Mouse (Mus musculus): ENCODE results near the gene Kif5c.

Kif5c gene

GRCm38 (mm10) chr2:49661348-49661747 is 42.2 kb downstream of the Kif5c start:
- DNase-seq (ENCODE audit: low read depth in 1 of 2, low spot score in 2 of 2): no peak

DNA sequence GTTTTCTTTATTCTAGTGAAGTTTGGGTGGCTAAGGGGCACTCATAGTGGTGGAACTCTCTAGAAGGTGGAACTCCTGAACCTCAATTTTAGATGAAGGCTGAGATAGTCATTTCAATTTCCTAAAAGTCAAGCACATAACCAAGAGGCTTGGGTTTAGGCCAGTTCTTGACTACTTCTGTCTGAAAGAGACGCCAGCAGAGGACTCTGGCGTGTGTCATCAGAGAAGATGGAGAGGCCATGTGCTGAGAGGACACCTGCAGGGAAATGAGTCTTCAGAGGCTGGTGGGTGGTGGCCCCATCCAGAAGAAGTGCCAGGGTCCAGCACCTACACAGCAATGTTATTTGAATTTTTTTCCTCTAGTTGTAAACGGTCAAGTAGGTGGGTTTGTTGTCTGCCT is 42.8 kb downstream of the Kif5c start:
- DNase-seq (ENCODE audit: low read depth in 1 of 2, low spot score in 2 of 2): no peak

GRCm38 (mm10) chr2:49671753-49672500 is 52.8 kb downstream of the Kif5c start:
- DNase-seq (ENCODE audit: low read depth in 1 of 2, low spot score in 2 of 2): no peak

DNA sequence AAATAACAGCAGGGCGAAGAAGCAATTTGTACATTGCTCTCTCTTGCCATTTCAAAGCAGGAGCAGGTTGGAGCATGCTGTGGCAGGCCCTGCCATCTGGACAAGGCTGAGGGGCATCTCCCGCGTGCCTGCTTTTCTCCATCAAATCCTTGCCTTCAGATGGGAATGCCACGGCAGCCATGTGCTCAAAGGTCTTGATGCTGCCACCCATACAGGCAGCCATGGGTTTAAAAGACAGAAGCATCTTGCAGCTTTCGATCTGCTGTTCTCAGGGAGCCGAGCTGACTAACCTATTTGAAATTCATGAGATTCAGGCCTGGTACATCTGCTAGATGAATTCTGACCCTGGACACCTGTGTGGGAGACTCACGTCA is 53.4 kb downstream of the Kif5c start:
- DNase-seq (ENCODE audit: low read depth in 1 of 2, low spot score in 2 of 2): no peak

GRCm38 (mm10) chr2:49676020-49676419 is 56.9 kb downstream of the Kif5c start:
- DNase-seq (ENCODE audit: low read depth in 1 of 2, low spot score in 2 of 2): no peak

- DNase-seq (ENCODE audit: low read depth in 1 of 2, low spot score in 2 of 2): no peak
Measured at GRCm38 (mm10) chr2:49678386-49678785, 59.3 kb downstream of the Kif5c start.

- DNase-seq (ENCODE audit: low read depth in 1 of 2, low spot score in 2 of 2): no peak
Measured at GRCm38 (mm10) chr2:49679135-49679964, 60.3 kb downstream of the Kif5c start.

- no peak for DNase-seq (ENCODE audit: low read depth in 1 of 2, low spot score in 2 of 2)
Measured at GRCm38 (mm10) chr2:49682754-49683153, 63.7 kb downstream of the Kif5c start.

DNA sequence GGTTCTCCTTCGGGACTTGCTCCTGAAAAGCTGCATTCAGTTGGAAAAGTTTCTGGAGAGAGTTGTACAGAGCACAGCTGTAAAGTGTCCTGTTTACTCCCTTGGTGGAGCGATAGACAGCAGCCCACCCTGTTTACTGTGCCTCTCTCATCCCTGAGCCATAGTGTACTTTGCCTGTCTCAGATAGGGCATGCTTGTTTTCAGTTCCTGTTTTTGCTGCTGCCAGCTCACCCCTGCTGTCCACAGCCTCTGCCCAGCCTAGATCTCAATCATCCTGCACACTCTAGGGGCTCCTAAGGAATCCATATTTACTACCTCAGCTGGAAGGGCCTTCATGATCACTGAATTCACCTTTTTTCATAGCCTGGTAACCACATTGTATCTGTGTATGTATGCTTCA is 65.7 kb downstream of the Kif5c start:
- no peak for DNase-seq (ENCODE audit: low read depth in 1 of 2, low spot score in 2 of 2)

DNA sequence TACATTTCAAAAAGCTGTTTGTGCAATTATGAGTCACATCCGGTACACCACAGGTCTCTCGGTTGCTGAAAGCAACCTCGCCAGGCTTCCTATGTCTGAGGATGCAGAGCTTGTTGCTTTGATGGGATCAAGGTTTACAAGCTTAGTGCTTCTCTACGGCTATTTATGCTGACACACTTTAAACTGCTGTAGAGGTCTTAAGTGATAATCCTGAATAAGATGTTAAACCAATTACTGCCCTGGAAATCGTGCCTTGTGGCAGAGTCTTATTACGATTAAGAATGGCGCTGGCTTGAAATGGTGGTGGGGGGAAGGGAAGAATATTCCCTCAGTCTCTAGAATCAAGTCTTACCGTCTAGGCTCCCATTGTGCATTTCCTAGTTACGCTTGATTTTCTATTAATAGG is 71.3 kb downstream of the Kif5c start:
- no peak for DNase-seq (ENCODE audit: low read depth in 1 of 2, low spot score in 2 of 2)

- DNase-seq (ENCODE audit: low read depth in 1 of 2, low spot score in 2 of 2): no peak
Measured at GRCm38 (mm10) chr2:49691441-49691840, 72.3 kb downstream of the Kif5c start.

GRCm38 (mm10) chr2:49694727-49695126 is 75.6 kb downstream of the Kif5c start:
- DNase-seq (ENCODE audit: low read depth in 1 of 2, low spot score in 2 of 2): no peak

DNA sequence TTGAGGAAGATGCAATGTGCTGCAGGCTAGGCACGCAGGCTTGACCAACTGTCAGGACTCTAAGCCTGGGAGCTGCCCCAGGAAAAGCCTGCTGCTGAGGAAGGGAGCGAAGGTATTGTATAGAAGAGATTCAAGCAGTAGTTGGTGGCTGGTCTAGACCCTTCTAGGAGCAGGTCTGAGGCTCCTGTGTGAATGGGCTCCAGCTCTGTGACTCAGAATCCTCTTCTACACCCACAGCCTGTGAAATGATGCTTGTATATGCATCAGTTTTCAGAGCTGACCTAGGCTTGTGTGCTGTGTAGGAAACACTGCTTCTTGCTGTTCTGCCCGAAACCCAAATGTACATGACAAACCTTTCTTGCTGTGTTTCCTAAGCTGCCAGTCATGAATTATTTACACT is 76.4 kb downstream of the Kif5c start:
- DNase-seq (ENCODE audit: low read depth in 1 of 2, low spot score in 2 of 2): no peak

DNA sequence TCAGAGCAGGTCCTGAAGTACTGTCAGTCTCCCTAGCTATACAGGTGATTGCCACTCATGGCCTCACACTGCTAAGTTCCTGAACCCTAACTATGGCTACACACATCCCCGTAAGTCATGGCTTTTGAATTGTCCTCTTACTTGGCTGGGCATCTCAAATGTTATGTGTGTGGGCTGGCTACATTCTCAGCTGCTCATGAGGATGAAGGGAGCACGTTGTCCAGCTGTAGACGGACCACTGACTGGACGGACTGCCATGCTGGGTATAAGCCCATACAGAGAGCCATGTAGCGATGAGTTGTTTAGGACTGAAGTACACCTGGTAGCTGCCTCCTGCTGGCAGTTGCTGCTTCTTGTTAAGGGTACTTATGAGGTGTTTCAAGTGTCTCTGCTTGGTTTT is 79.8 kb downstream of the Kif5c start:
- DNase-seq (ENCODE audit: low read depth in 1 of 2, low spot score in 2 of 2): no peak

- DNase-seq (ENCODE audit: low read depth in 1 of 2, low spot score in 2 of 2): no peak
Measured at GRCm38 (mm10) chr2:49700176-49700971, 81.3 kb downstream of the Kif5c start.

DNA sequence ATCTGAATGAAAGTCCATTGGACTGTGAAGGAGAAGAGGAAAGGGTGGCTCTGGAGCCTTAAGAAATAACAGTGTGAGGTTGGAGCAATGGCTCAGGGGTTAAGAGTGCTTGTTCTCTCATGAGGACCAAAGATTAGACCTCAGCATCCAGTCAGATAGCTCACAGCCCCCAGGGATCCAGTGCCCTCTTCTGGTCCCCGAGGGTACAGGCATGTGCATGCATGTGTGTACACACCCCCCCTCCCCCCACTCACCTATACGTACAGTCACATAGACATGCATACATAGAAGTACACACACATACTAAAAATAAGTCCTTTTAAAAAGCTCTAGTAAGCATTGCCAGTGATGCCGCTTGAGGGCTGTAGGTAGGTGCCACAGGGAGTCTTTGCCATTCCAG is 91.1 kb downstream of the Kif5c start:
- no peak for DNase-seq (ENCODE audit: low read depth in 1 of 2, low spot score in 2 of 2)

DNA sequence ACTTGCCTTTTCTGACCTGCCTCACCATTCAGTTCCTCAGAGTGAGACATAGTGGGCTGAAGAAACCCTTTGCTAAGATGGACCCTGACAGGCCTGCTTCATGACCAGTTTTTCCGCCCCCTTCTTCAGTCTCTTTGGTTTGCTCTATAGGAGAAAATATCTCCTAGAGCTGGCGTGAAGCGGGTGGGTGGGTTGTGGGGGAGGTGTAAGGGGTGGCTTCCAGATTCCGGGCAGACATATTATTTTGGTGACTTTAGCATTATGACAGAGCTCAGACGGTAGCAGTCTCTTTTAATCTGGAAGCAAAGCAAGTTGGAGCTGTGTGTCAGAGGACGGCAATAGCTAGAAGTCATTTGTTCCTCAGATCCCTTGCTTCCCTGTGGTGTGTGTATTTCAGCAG is 92.6 kb downstream of the Kif5c start:
- no peak for DNase-seq (ENCODE audit: low read depth in 1 of 2, low spot score in 2 of 2)

DNA sequence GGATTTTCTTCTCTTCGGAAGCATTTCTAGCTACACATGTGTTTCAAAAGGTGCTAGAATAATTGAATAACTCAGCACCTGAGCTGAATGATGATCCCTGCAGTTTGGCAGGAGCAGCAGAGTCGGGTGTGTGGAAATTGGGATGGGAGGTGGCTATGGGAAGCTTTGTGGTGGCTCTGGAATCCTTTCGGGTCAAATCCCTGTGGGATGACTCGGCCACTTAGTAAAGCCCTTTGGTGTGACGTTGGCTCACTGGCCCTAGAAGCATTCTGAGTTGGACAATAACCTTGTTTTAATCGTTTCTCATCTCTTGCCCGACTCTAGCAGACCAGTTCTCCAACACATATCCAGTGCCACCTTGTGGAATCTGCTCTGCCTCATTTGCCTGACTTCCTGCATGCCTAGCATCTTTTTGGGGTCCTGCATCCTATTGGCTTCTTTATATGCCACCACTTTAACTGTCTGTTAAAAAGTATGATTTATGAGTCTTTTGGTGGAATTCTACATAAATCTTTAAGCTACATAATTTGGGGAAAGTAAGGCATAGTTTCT is 93.3 kb downstream of the Kif5c start:
- no peak for DNase-seq (ENCODE audit: low read depth in 1 of 2, low spot score in 2 of 2)

DNA sequence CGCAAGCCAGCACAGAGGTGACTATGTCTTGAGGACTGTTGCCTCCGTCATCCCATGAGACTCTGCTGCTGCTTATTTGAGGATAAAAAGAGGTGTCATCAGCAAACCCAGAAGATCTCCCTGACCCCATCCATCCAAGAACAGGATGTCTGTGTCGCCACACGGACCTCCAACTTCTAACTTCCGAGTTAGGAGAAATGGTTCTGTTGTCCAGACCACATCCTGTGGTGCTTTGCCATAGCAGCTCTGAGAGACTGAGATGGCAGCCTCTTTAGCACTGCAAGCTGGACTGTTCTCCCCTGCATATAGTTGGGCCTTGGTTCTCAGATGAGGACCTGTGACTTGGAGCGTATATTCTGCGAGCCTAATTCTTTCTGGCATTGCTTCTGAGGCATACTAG is 97.4 kb downstream of the Kif5c start:
- no peak for DNase-seq (ENCODE audit: low read depth in 1 of 2, low spot score in 2 of 2)

GRCm38 (mm10) chr2:49717437-49718116 is 98.5 kb downstream of the Kif5c start:
- no peak for DNase-seq (ENCODE audit: low read depth in 1 of 2, low spot score in 2 of 2)

DNA sequence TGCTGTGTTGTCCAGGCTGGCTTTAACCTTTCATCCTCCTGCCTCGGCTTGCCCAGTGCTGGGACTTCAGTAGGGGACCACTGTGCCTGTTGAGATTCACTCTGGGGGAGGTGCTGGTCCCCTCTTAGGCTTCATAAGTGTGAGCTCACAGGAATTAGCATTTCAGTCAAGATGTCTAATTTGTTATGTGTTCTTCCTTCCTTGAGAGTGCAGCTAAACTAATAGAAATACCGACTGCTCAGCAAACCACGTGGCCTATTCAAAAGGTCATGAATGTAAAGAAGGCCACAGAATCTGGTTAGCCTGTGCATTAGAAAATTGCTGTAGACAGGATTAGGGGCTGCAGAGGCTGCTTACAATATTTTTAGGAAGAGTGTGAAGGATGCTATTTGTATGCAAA is 99.4 kb downstream of the Kif5c start:
- no peak for DNase-seq (ENCODE audit: low read depth in 1 of 2, low spot score in 2 of 2)
